Mouse (Mus musculus) urinary bladder, postnatal 14 days (tissue): ENCODE data around the gene Lifr.

Experiments used
- DNase-seq: peaks from one replicate; pipeline ENCODE4 v3.0.0; 2021; ENCODE audit warnings: low spot score

The Lifr gene

DNA sequence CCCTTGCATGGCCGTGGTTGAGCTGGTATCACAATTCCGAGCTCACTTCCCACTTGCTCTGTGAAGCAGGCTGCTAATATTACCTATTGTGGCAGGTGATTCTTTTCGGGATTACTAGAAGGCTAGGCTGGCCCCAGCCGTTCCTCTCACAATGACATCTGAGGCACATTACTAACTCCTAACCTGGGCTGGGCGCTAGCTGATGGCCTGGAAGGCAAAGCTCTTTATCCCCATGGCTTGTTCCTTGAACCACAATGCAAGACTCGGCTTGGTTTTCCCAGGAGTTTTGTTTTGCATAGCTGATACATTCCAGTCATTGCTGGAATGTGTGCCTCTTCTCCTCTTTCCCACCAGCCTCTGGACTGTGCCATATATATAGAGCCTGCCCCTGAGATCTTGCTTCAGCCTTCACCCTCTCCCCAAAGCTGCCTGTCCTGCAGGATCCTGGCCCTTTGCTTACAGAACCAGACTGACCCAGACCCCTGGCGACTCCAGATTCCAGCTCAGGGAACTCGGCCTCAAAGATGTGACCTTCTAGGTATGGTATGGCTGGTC, at the start of gene Lifr:
Gene Lifr, plus strand, starts transcription at position 404 of the 555 bp plus-strand sequence.
- no peak for DNase-seq

GRCm38 (mm10) chr15:7044081-7044749, 46.2 kb upstream of the Lifr start:
- no peak for DNase-seq

DNA sequence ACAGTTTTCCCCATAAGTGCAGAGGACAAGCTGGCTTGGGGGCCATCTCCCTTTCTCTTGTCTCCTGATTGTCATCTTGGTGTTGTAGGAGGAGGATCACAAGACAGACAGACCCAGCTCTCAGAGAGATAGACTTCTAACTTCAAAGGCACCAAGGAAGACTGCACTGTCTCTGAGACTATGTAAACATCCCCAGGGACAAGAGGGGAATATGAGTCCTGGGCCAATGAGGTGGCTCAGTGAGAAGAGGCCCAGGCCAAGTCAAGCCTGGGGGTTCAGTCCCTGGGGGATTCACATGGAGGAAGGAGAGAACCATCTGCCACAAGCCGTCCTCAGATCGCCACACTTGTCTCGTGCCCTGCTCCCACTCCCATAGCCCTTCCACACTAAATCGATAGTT, 45.4 kb upstream of the Lifr start:
- DNase-seq: no peak

DNA sequence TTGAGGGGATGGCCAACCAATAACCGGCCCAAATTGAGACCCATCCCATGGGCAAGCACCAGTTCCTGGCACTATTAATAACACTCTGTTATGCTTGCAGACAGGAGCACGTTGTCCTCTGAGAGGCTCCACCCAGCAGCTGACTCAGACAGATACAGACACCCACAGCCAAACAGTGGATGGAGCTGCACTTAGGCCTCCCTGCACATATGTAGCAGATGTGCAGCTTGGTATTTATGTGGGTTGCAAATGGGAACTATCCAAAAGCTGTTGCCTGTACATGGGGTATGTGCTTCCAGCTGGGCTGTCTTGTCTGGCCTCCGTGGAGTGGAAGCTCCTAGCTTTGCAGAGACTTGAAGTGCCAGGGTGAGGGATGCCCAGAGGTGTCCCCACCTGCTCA, 42.5 kb upstream of the Lifr start:
- DNase-seq: no peak

GRCm38 (mm10) chr15:7048916-7049315, 41.5 kb upstream of the Lifr start:
- DNase-seq: no peak

DNA sequence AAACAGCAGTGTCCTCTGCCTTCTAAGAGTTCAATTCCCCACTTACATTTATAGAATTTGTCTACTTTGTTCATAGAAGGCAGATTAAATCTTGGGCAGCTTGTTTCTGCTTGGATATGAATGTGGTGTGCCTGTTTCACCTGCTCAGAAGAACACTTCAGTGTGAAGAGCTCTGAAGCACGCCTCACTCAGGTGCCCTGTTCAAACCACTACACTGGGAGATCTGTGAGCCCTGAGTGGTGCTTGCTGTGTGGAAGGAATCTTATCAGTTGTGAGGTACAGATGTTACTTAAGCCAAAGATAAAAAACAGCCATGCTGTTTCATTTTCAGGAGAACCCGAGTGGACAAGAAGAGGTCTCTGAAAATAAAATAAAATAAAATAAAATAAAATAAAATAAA, 38.7 kb upstream of the Lifr start:
- no peak for DNase-seq

- no peak for DNase-seq
These were observed 38.3 kb upstream of the Lifr start for GRCm38 (mm10) chr15:7052117-7052516.

DNA sequence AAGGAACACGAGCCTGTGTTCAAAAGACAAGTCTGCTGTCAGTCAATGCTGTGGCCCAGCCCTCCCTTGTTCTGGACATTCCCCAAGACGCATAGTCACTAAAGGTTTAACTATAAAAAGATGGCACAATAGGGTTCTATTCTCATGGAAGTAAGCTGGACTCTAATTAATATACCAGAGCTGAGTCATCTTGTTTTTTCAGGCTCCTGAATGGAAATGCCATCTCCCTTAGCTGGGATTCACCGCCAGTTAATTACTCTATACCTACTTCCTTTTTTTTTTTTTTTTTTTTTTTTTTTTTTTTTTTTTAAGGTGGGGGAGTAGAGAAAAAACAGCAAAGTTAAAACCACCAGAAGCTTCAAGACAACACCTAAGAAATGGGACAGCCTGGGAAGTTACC, 33.6 kb upstream of the Lifr start:
- no peak for DNase-seq

- no peak for DNase-seq
These were observed 29.9 kb upstream of the Lifr start for GRCm38 (mm10) chr15:7060522-7060921.

GRCm38 (mm10) chr15:7061995-7062697, 28.3 kb upstream of the Lifr start:
- no peak for DNase-seq

DNA sequence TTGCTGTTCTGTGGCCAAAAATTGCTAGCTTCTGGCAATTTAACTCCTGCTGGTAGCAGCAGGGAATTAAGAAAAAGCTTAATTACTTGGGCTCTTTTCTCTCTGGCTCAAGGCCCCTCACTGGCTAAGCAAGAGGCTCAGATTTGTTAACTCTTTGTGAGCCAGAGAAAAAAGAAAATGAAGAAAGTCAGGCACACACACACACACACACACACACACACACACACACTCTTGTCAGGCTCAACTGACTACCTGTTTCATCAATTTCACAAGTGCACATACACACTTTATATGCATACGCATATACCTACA, 27.8 kb upstream of the Lifr start:
- no peak for DNase-seq

GRCm38 (mm10) chr15:7063521-7064240, 26.7 kb upstream of the Lifr start:
- DNase-seq: no peak

GRCm38 (mm10) chr15:7064992-7065523, 25.4 kb upstream of the Lifr start:
- DNase-seq: no peak

GRCm38 (mm10) chr15:7065624-7066023, 24.8 kb upstream of the Lifr start:
- no peak for DNase-seq

- no peak for DNase-seq
These were observed 23.7 kb upstream of the Lifr start for GRCm38 (mm10) chr15:7066752-7067151.

DNA sequence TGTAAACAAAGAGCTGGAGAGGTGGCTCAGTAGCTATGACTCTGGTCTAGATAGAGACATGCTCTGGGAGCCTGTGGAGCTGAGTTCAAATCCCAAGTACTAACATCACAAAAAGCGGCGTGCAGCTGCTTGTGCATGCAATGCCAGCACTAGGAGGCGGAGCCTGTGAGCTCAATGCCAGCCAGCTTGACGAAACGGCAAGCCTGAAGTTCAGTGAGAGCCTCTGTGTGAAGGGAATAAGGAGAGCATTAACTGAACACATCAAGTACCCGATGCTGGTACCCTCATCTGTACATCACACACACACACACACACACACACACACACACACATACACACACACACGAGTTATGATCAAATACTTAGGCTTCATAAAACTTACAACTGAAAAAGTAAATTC, 21.0 kb upstream of the Lifr start:
- DNase-seq: no peak

DNA sequence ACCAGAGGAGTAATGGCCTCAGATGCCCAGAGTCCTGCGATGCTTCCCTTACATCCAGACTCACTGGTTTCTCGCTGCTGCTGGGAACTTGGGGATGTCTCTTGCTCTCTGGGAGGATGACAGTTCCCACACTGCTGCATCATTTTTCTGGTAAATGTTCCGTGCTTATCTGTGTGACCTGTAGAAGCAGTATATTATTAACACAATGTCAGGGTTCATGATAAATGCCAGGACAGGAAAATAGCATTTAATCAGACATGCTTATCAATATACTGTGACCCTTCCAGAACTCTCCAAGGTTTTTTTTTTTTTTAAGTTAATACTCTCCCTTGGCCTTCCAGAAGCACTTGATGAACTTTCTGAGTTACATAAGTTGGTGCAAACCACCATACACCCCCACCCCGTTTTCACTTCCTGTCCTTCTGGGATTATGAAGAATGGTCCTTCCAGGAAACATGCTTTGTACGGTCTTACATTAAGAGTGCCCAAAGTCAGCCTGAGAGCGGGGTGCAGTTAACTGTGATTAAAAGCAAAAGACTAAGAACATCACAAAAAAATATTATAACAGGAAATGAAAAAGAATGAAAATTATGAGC, 20.1 kb upstream of the Lifr start:
- DNase-seq: no peak

GRCm38 (mm10) chr15:7073269-7073668, 17.1 kb upstream of the Lifr start:
- no peak for DNase-seq

- DNase-seq: peak; percentile 65
These were observed 15.2 kb upstream of the Lifr start for GRCm38 (mm10) chr15:7075185-7075584.

GRCm38 (mm10) chr15:7078356-7078755, 12.1 kb upstream of the Lifr start:
- no peak for DNase-seq

GRCm38 (mm10) chr15:7079631-7080337, 10.6 kb upstream of the Lifr start:
- DNase-seq: no peak
